Mouse (Mus musculus) limb, embryonic 15.5 days (tissue): ENCODE results near the gene AC124502.3. TPM values are rescaled to one million over a fixed set of nuclear protein-coding genes. Genes with fewer than 3 reads are reported as not detected.
A peak's percentile ranks its signal among the peaks of the same experiment; 100 is the strongest.

ENCODE experiments used
- ATAC-seq: fragments of 200-750 bp; cut with Nextera tagmentation; 2 replicates; pipeline ENCODE4 v1.8.0; 2017; ENCODE audit warnings: low read depth, moderate TSS enrichment; ENCODE audit not compliant: insufficient number of reproducible peaks, low FRiP score, low TSS enrichment
- H3K27ac ChIP-seq: fragments of 300-500 bp; sonication (generic); 2 replicates; pipeline ENCODE4 v1.5.1; 2015; ENCODE audit warnings: moderate library complexity, mild to moderate bottlenecking, inconsistent platforms
- H3K27me3 ChIP-seq: fragments of 300-500 bp; sonication (generic); 2 replicates; pipeline ENCODE4 v1.6.1; 2015; ENCODE audit warnings: inconsistent platforms
- H3K36me3 ChIP-seq: fragments of 300-500 bp; sonication (generic); 2 replicates; pipeline ENCODE4 v1.6.1; 2015; ENCODE audit warnings: inconsistent platforms
- H3K4me1 ChIP-seq: fragments of 300-500 bp; sonication (generic); 2 replicates; pipeline ENCODE4 v1.6.1; 2015; ENCODE audit warnings: inconsistent platforms
- H3K4me2 ChIP-seq: fragments of 300-500 bp; sonication (generic); 2 replicates; pipeline ENCODE4 v1.6.1; 2015; ENCODE audit warnings: mild to moderate bottlenecking, inconsistent platforms
- H3K4me3 ChIP-seq: fragments of 300-500 bp; sonication (generic); 2 replicates; pipeline ENCODE4 v1.5.1; 2015; ENCODE audit warnings: mild to moderate bottlenecking, inconsistent platforms
- H3K9ac ChIP-seq: fragments of 300-500 bp; sonication (generic); 2 replicates; pipeline ENCODE4 v1.6.1; 2015; ENCODE audit warnings: inconsistent platforms
- H3K9me3 ChIP-seq: fragments of 300-500 bp; sonication (generic); 2 replicates; pipeline ENCODE4 v1.6.1; 2016; ENCODE audit warnings: inconsistent platforms
- WGBS: fragments of 180-500 bp; shearing (Covaris S2); methylation state at CpG from one replicate; pipeline ENCODE4 v1.1.7; 2015; 5-methylcytosine and 5-hydroxymethylcytosine counted together
- polyA plus RNA-seq: library from polyadenylated mRNA; unstranded; fragments of >200 nt; fragmentation: Nextera tagmentation; extraction: Ambion mirVana; gene quantifications from 2 replicates; pipeline ENCODE4 v1.2.1, GENCODE M21; 2015

The AC124502.3 gene
- polyA plus RNA-seq, 1 experiment from 2014 or later: 2.5 TPM

DNA sequence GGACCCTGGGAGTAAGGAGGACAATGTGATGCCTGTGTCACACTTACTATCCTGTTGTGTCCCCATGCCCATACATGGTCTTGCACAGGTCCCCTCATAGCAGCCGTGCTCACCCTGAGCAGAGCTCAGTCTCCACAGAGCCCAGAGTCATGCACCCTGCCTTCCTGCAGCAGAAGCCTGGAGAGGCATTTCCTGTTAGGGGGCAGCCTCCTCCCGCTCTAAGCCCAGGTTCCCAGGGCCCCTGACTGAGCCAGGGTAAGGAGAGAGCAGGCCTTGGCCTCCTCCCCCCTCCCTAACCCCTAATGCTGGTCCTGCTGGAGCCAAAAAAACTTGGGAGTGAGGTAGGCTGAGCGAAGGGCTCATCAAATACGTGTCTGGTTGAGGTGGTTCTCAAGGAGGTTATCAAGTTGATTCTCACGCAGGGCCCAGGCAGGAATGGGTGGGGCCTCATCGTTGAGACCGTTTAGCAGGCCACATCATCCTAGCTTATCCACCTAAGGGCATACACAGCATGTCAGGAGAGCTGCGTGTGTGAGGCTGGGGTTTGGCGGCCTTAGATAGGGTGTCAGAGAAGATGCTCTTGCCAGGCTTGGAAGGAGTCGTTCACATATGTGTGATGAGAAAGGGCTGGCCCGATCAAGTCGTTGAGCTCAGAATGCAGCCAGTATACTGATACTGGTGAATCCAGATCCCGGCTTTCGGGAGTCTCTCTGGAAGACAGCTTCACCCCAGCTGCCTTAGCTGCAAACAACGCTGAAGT is 28.5 kb downstream of the AC124502.3 start:
- H3K9ac ChIP-seq: peak overlapping the region; percentile 80
- 7% methylated on average over 15 of the region's 15 CpGs for WGBS
- ATAC-seq: no peak
- peaks cover 60% of the 10 kb centered on the region for H3K4me1 ChIP-seq
- H3K36me3 ChIP-seq: no peaks in the 10 kb centered on the region
- H3K9me3 ChIP-seq: no peaks in the 10 kb centered on the region
- peak overlapping the region; percentile 91 for H3K4me2 ChIP-seq
- peaks cover 3% of the 10 kb centered on the region; the same call in 1 of the 2 replicates for H3K27me3 ChIP-seq
- peak overlapping the region; percentile 67 for H3K4me3 ChIP-seq
- peak overlapping the region; percentile 96 for H3K27ac ChIP-seq

- ATAC-seq: peak; percentile 64
- Histone ChIP-seq H3K27ac (peak within 1 kb of the TSS; percentile 96), H3K27me3 (peaks cover 3% of the 10 kb centered on the region; the same call in 1 of the 2 replicates), H3K4me2 (peak within 1 kb of the TSS; percentile 91), H3K36me3 (no peaks in the 10 kb centered on the region), H3K4me1 (peaks cover 66% of the 10 kb centered on the region), H3K9me3 (no peaks in the 10 kb centered on the region), H3K4me3 (peak within 1 kb of the TSS; percentile 67), H3K9ac (peak within 1 kb of the TSS; percentile 80)
- WGBS: under 1% methylated on average over 52 of the region's 56 CpGs
Observed at GRCm38 (mm10) chr19:5067867-5068569, 29.3 kb downstream of the AC124502.3 start, which contains the start of gene Cd248. Gene Cd248 (plus strand): TSS chr19:5068078.

- Histone ChIP-seq H3K9ac (peak overlapping the region; percentile 80), H3K4me3 (peak overlapping the region; percentile 67), H3K4me1 (peaks cover 72% of the 10 kb centered on the region), H3K4me2 (peak overlapping the region; percentile 91), H3K36me3 (no peaks in the 10 kb centered on the region), H3K27me3 (peaks cover 3% of the 10 kb centered on the region; the same call in 1 of the 2 replicates), H3K9me3 (no peaks in the 10 kb centered on the region), H3K27ac (peak overlapping the region; percentile 96)
- WGBS: 27% methylated on average over 21 of the region's 21 CpGs
- no peak for ATAC-seq
Observed at GRCm38 (mm10) chr19:5068570-5069234, 30.0 kb downstream of the AC124502.3 start.

GRCm38 (mm10) chr19:5069486-5069885 is 30.8 kb downstream of the AC124502.3 start:
- H3K9me3 ChIP-seq: no peaks in the 10 kb centered on the region
- H3K27ac ChIP-seq: peak overlapping the region; percentile 96
- no peak overlapping the region for H3K9ac ChIP-seq
- H3K4me3 ChIP-seq: peak overlapping the region; percentile 67
- no peaks in the 10 kb centered on the region for H3K36me3 ChIP-seq
- peak overlapping the region; percentile 91 for H3K4me2 ChIP-seq
- peaks cover 6% of the 10 kb centered on the region; the same call in 1 of the 2 replicates for H3K27me3 ChIP-seq
- no peak for ATAC-seq
- H3K4me1 ChIP-seq: peaks cover 74% of the 10 kb centered on the region
- WGBS: 69% methylated on average over 5 of the region's 5 CpGs

GRCm38 (mm10) chr19:5069978-5070377 is 31.3 kb downstream of the AC124502.3 start:
- Histone ChIP-seq H3K4me2 (peak overlapping the region; percentile 91), H3K9ac (0 out of 2 replicates have a peak overlapping the region, but pooled peaks have one; percentile 20), H3K36me3 (no peaks in the 10 kb centered on the region), H3K27ac (peak overlapping the region; percentile 96), H3K4me1 (peaks cover 71% of the 10 kb centered on the region), H3K4me3 (peak overlapping the region; percentile 67), H3K27me3 (peaks cover 6% of the 10 kb centered on the region; the same call in 1 of the 2 replicates), H3K9me3 (no peaks in the 10 kb centered on the region)
- no peak for ATAC-seq
- WGBS: 71% methylated on average over 7 of the region's 7 CpGs

GRCm38 (mm10) chr19:5071077-5071476 is 32.4 kb downstream of the AC124502.3 start:
- Histone ChIP-seq H3K36me3 (no peaks in the 10 kb centered on the region), H3K9ac (peak overlapping the region; percentile 28; the same call in 1 of the 2 replicates), H3K27ac (peak overlapping the region; percentile 96), H3K4me2 (peak overlapping the region; percentile 91), H3K27me3 (peaks cover 6% of the 10 kb centered on the region; the same call in 1 of the 2 replicates), H3K4me1 (peaks cover 64% of the 10 kb centered on the region), H3K4me3 (peak overlapping the region; percentile 67), H3K9me3 (no peaks in the 10 kb centered on the region)
- WGBS: 8% methylated on average over 11 of the region's 11 CpGs
- no peak for ATAC-seq

GRCm38 (mm10) chr19:5071545-5072369 is 33.1 kb downstream of the AC124502.3 start:
- Histone ChIP-seq H3K4me3 (peak overlapping the region; percentile 67), H3K4me2 (peak overlapping the region; percentile 91)
- WGBS: under 1% methylated on average over 40 of the region's 40 CpGs

DNA sequence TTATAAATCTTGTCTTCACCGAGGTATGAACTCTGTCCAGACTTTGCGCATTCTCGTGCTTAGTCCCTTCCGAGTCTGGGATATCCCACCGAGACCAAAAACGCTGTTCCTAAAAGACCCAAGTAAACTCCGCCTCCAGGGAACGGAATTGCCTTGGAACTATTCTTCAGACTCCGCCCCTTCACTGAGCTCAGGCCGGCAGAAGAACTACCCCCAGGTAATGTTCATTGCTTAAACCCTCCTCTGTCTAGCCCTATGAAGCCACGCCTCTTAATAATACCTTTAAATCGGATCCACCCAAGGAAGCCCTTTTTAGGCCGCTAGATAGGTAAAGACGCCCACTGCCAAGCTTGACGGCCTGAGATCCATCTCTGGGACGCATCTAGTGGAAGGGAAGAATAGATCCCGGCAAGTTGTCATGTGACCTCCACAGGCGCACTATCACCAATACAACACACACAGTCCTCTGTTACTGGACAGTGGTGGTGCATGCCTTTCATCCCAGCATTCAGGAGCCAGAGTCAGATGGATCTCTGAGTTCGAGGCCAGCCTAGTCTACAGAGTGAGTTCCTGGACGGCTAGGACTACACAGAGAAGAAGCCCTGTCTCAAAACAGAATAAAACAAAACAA is 33.8 kb downstream of the AC124502.3 start:
- no peak for ATAC-seq
- peaks cover 56% of the 10 kb centered on the region for H3K4me1 ChIP-seq
- WGBS: 2% methylated on average over 20 of the region's 20 CpGs

More at GRCm38 (mm10) chr19:5071545-5072369, 33.1 kb downstream of the AC124502.3 start:
- H3K4me1 ChIP-seq: peaks cover 63% of the 10 kb centered on the region
- peaks cover 6% of the 10 kb centered on the region; the same call in 1 of the 2 replicates for H3K27me3 ChIP-seq
- H3K36me3 ChIP-seq: no peaks in the 10 kb centered on the region
- peak overlapping the region; percentile 96 for H3K27ac ChIP-seq
- H3K9ac ChIP-seq: peak overlapping the region; percentile 28; the same call in 1 of the 2 replicates
- no peaks in the 10 kb centered on the region for H3K9me3 ChIP-seq
- peak; percentile 86 for ATAC-seq

DNA sequence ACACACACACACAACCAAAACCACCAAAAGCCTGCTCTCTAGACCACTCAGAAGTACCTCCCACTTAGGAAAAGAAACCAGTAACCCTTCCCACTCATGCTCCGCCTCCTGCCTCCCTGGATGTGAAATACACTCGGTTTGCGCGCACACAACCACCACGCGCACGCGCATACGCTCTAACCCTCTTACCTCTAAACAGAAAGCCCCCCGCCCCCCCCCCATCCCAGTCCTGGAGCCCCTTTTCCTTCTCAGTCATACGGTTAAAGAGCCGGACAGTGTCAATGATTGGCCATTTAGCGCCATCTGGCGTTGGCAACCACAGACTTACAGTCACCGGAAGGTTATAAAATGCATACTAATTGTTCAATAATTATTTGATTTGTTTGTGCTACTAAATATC is 34.3 kb downstream of the AC124502.3 start:
- Histone ChIP-seq H3K9ac (no peak overlapping the region), H3K9me3 (no peaks in the 10 kb centered on the region), H3K4me2 (peak overlapping the region; percentile 91), H3K27me3 (peaks cover 5% of the 10 kb centered on the region; the same call in 1 of the 2 replicates), H3K27ac (peak overlapping the region; percentile 96), H3K4me3 (peak overlapping the region; percentile 67), H3K36me3 (no peaks in the 10 kb centered on the region), H3K4me1 (peaks cover 50% of the 10 kb centered on the region)
- WGBS: under 1% methylated on average over 15 of the region's 15 CpGs
- peak; percentile 19; the same call in 1 of the 2 replicates for ATAC-seq

More for the DNA sequence above, 33.8 kb downstream of the AC124502.3 start:
- peak overlapping the region; percentile 67 for H3K4me3 ChIP-seq
- peak overlapping the region; percentile 96 for H3K27ac ChIP-seq
- H3K4me2 ChIP-seq: peak overlapping the region; percentile 91
- no peak overlapping the region for H3K9ac ChIP-seq
- H3K9me3 ChIP-seq: no peaks in the 10 kb centered on the region
- H3K27me3 ChIP-seq: peaks cover 6% of the 10 kb centered on the region; the same call in 1 of the 2 replicates
- no peaks in the 10 kb centered on the region for H3K36me3 ChIP-seq

DNA sequence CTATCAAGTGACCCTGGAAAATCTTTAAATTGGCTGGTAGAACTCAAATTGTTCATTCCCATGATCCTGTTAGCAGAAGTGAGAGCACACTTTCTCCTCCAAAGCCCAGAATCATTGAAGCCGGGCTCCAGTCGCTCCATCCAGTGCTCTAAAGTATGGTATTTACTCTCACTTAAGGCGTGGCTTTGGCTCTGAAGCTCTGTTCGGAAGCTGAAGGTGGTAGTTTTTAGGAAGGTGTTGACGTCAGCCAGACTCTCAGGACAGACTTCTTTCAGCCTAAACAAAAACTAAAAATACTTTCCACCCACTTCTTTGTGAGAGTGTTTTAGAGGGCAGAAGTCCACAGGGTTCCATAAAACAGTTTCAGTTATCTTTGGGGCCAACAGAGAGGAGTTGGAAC is 34.8 kb downstream of the AC124502.3 start:
- 0 out of 2 replicates have a peak overlapping the region, but pooled peaks have one; percentile 91 for H3K4me2 ChIP-seq
- H3K4me1 ChIP-seq: peaks cover 46% of the 10 kb centered on the region
- H3K9me3 ChIP-seq: no peaks in the 10 kb centered on the region
- H3K36me3 ChIP-seq: no peaks in the 10 kb centered on the region
- peak overlapping the region; percentile 63 for H3K27ac ChIP-seq
- no peak for ATAC-seq
- H3K27me3 ChIP-seq: 0 out of 2 replicates have a peak, but pooled peaks cover 3% of the 10 kb centered on the region
- 33% methylated on average over 5 of the region's 5 CpGs for WGBS
- no peak overlapping the region for H3K4me3 ChIP-seq
- no peak overlapping the region for H3K9ac ChIP-seq
